Mouse (Mus musculus) lung, adult 2 months (tissue): ENCODE results near the gene Tnfsf15.

Experiments used
- CTCF ChIP-seq: fragments of 200-500 bp; IDR thresholded peaks from 2 replicates; pipeline ENCODE4 v1.5.1; 2011; ENCODE audit warnings: mild to moderate bottlenecking, low read length, control low read depth; ENCODE audit not compliant: insufficient read depth
- POLR2A ChIP-seq: fragments of 200-500 bp; IDR thresholded peaks from 2 replicates; pipeline ENCODE4 v1.6.1; 2011; ENCODE audit warnings: low read depth, mild to moderate bottlenecking, control low read depth, low read length, borderline replicate concordance; ENCODE audit errors: extremely low read depth

DNA sequence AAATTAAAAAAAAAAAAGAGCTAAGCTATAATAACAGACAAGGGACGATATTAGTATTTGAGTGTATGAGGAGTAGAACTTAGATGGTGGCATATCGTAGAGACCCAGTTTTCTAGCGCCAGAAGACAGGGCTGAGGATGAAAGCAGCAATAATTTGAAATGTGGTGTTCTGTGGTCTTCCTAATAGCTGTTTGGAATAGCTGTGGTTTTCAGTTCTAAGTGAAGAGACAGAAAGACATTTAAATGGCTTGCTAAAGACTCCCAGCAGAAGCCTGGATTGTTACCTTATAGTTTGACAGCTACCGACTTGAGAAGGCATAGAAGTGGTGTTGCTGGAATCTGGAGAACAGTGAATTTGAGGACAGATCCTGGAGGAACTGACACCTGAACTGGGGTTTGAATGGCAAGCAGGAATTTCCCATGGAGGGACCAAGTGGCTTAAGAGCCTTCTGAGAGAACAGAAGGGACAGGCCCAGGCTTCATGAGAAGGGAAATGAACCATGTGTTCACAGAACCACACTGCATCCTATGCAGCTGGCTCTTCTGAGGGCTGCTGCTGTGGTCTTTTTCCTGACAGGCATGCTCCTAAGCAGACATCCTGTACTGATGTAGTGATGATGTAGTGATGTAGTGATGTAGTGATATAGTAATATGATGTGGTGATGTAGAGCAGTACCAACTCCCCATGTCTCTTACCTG lies 42.8 kb downstream of the Tnfsf15 start:
- TF ChIP-seq POLR2A (no peak), CTCF (no peak)
